Comparison of ENCODE assay signal across 14 mouse cellular contexts in the genomic region with DNA sequence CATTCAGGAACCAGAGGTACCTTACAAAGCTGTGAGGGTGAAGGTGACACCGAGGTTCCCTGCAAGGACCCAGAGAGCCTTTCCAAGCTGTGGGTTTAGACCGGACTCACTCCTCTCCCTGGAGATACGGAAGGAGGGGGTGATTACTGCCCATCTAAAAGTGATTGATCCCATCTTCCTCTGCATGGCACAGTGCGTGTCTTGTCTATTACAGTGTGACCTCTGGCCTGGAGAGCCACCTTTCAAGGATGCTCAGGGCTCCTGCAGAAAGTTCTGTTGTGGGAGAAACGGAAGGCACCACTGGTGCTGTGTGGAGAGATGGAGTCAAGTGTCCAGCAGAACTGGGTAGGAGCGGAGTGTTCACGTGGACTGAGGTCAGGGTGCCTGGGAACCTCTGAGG. TPM values are rescaled to one million over a fixed set of nuclear protein-coding genes. Genes with fewer than 3 reads are reported as not detected.
DNase-seq lines count a peak whose midpoint lies in the region; ATAC-seq and TF ChIP-seq lines count a peak whose summit lies in the region.
"Had no signal": no experiment of that assay in that cellular context is flagged by ENCODE, and none has a peak within 500 bp of the region (broad histone marks: within the 10 kb centered on the region; RNA-seq: fewer than 3 reads in every experiment).

No protein-coding gene starts in this region.

- H3K36me3 ChIP-seq in E14TG2a.4 (ENCODE audit: insufficient read depth, low read length) = no peaks in the 10 kb centered on the region
- no peaks in the 10 kb centered on the region for H3K36me3 ChIP-seq in hindbrain, embryonic 11.5 days (ENCODE audit: control insufficient read depth, insufficient read depth, low read length)
- H3K36me3 ChIP-seq in midbrain, embryonic 14.5 days (ENCODE audit: control insufficient read depth, insufficient read depth, low read length) = no peaks in the 10 kb centered on the region
- no peaks in the 10 kb centered on the region for H3K36me3 ChIP-seq in thymus, adult 2 months (ENCODE audit: control insufficient read depth, insufficient read depth, low read length)

- no peak overlapping the region for H3K27ac ChIP-seq in hindbrain, embryonic 11.5 days (ENCODE audit: low read depth, low read length)
- H3K27ac ChIP-seq in midbrain, embryonic 14.5 days (replicated peaks; ENCODE audit: low read depth, low read length) = no peak overlapping the region
- no peak overlapping the region for H3K27ac ChIP-seq in thymus, adult 2 months (ENCODE audit: control insufficient read depth, insufficient read depth, low read length)
- H3K27ac ChIP-seq: macrophage had no signal

- no peak overlapping the region for H3K9ac ChIP-seq in hindbrain, embryonic 11.5 days (ENCODE audit: low read depth, low read length)
- H3K9ac ChIP-seq in midbrain, embryonic 14.5 days (replicated peaks; ENCODE audit: low read length) = peak overlapping the region; percentile 68
- H3K9ac ChIP-seq: liver, postnatal 0 days had no signal

- ATAC-seq in cerebellum, adult (ENCODE audit: insufficient number of reproducible peaks, low FRiP score, low TSS enrichment) = no peak
- ATAC-seq in hindbrain, embryonic 11.5 days (ENCODE audit: low FRiP score) = no peak
- no peak for ATAC-seq in midbrain, embryonic 14.5 days (ENCODE audit: low FRiP score, low TSS enrichment)
- ATAC-seq: liver, postnatal 0 days had no signal

- H3K4me3 ChIP-seq in E14TG2a.4 (replicated peaks; ENCODE audit: low read length) = peak overlapping the region; percentile 86; the same call in 1 of the 2 replicates
- H3K4me3 ChIP-seq in hindbrain, embryonic 11.5 days (ENCODE audit: low read depth, low read length) = peak overlapping the region; percentile 48; the same call in 1 of the 2 replicates
- peak overlapping the region; percentile 52 for H3K4me3 ChIP-seq in midbrain, embryonic 14.5 days (replicated peaks; ENCODE audit: low read depth, low read length)
- H3K4me3 ChIP-seq in thymus, adult 2 months (ENCODE audit: control insufficient read depth, insufficient read depth, low read length) = no peak overlapping the region
- H3K4me3 ChIP-seq: myocyte had no signal

- no peak for TF ChIP-seq CTCF in E14TG2a.4 (conservative IDR thresholded peaks at IDR 0.05; ENCODE audit: low read length)
- no peak for TF ChIP-seq CTCF in thymus, adult 2 months (IDR thresholded peaks at IDR 0.05; ENCODE audit: borderline replicate concordance, control insufficient read depth, extremely low read depth, insufficient read depth, low read length, poor library complexity)

- H3K9me3 ChIP-seq in E14TG2a.4 (ENCODE audit: low read length) = no peaks in the 10 kb centered on the region
- no peaks in the 10 kb centered on the region for H3K9me3 ChIP-seq in hindbrain, embryonic 11.5 days (ENCODE audit: control insufficient read depth, low read length)
- H3K9me3 ChIP-seq in midbrain, embryonic 14.5 days (ENCODE audit: control insufficient read depth, low read length) = no peaks in the 10 kb centered on the region

- H3K27me3 ChIP-seq in E14TG2a.4 (ENCODE audit: insufficient read depth, low read length) = peaks cover 62% of the 10 kb centered on the region
- H3K27me3 ChIP-seq in hindbrain, embryonic 11.5 days (ENCODE audit: control insufficient read depth, insufficient read depth, low read length) = peaks cover 32% of the 10 kb centered on the region
- peaks cover 28% of the 10 kb centered on the region for H3K27me3 ChIP-seq in midbrain, embryonic 14.5 days (ENCODE audit: control insufficient read depth, insufficient read depth, low read length)
- no peaks in the 10 kb centered on the region for H3K27me3 ChIP-seq in thymus, adult 2 months (ENCODE audit: control insufficient read depth, insufficient read depth, low read length)

- 78% methylated on average over 7 of the region's 7 CpGs for WGBS in hindbrain, embryonic 11.5 days
- WGBS in midbrain, embryonic 14.5 days = 82% methylated on average over 7 of the region's 7 CpGs
- WGBS in thymus, adult 2 months = 76% methylated on average over 7 of the region's 7 CpGs

- peaks cover 44% of the 10 kb centered on the region for H3K4me1 ChIP-seq in E14TG2a.4 (replicated peaks; ENCODE audit: low read depth, low read length)
- no peaks in the 10 kb centered on the region; the same call in 1 of the 2 replicates for H3K4me1 ChIP-seq in hindbrain, embryonic 11.5 days (replicated peaks; ENCODE audit: control insufficient read depth, insufficient read depth, low read length)
- peaks cover 9% of the 10 kb centered on the region; the same call in 1 of the 2 replicates for H3K4me1 ChIP-seq in midbrain, embryonic 14.5 days (ENCODE audit: control insufficient read depth, insufficient read depth, low read length)
- 0 out of 2 replicates have a peak, but pooled peaks cover 4% of the 10 kb centered on the region for H3K4me1 ChIP-seq in thymus, adult 2 months (replicated peaks; ENCODE audit: control insufficient read depth, insufficient read depth, low read length)

- no peak for TF ChIP-seq POLR2A in thymus, adult 2 months (IDR thresholded peaks at IDR 0.05; ENCODE audit: control insufficient read depth, extremely low read depth, insufficient read depth, low read length, poor library complexity)

- DNase-seq in cerebellum, adult 8-10 months = peak; percentile 43
- no peak for DNase-seq in hindbrain, embryonic 11.5 days (ENCODE audit: low spot score)
- DNase-seq in midbrain, embryonic 14.5 days = no peak
- no peak for DNase-seq in spleen, postnatal 4 days (ENCODE audit: low spot score in 2 of 2)
- DNase-seq in thymus, adult 2 months = no peak
- no peak for DNase-seq in natural killer cell, adult 2 months (ENCODE audit: low spot score in 2 of 2)
- DNase-seq: kidney, adult 9 months; liver, postnatal 0 days; right cerebral cortex, adult 18-20 months had no signal

- H3K4me2 ChIP-seq in hindbrain, embryonic 11.5 days (replicated peaks; ENCODE audit: low read depth, low read length) = peak overlapping the region; percentile 81
- peak overlapping the region; percentile 63 for H3K4me2 ChIP-seq in midbrain, embryonic 14.5 days (ENCODE audit: low read length)

RNA-seq across cellular contexts. Expression of gene Galnt9, which starts 1.2 kb away (rescaled TPM):
- polyA plus RNA-seq in hindbrain, embryonic 11.5 days (2014; fragmentation: Nextera tagmentation; extraction: Ambion mirVana) = 4.3 and 4.6 TPM in 2 replicates
- polyA plus RNA-seq in midbrain, embryonic 14.5 days (2014; fragmentation: Nextera tagmentation; extraction: Ambion mirVana) = 19.4 and 23.7 TPM in 2 replicates
- 0.87 and 1.3 TPM in 2 replicates for polyA plus RNA-seq in thymus, adult 2 months (2012; rRNA removed)
- polyA plus RNA-seq: limb, embryonic 11.5 days had no signal
